Mouse (Mus musculus) mesoderm, embryonic 11.5 days (tissue): ENCODE results near the gene Mettl24.
"Not testable (repeated sequence)": the region's sequence is repeated elsewhere in the genome, so short reads cannot be mapped to it uniquely, and the experiment has no call there.

Source experiments
- DNase-seq: peaks from one replicate; pipeline ENCODE4 v3.0.0-alpha.2; 2012; ENCODE audit warnings: low read depth, low spot score

The Mettl24 gene

DNA sequence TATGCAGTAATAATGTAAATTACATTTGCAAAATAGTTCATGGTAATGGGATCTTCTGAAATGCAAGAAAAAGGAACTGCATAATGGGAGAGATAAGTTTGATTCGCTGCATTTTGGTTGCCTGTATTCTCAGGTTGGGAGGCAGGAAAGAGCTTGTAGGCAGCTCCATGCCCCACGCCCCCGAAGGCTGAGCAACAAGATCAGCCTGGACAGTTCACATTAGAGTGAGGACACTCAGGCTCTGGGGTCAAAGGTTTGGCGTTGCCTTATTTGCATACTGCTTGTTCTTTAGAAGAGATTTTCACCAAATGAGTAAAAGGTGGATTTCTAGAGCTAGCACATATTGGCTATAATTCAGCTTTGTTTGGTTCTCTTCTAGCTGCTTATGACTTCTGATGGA lies 123.1 kb downstream of the Mettl24 start:
- no peak for DNase-seq

DNA sequence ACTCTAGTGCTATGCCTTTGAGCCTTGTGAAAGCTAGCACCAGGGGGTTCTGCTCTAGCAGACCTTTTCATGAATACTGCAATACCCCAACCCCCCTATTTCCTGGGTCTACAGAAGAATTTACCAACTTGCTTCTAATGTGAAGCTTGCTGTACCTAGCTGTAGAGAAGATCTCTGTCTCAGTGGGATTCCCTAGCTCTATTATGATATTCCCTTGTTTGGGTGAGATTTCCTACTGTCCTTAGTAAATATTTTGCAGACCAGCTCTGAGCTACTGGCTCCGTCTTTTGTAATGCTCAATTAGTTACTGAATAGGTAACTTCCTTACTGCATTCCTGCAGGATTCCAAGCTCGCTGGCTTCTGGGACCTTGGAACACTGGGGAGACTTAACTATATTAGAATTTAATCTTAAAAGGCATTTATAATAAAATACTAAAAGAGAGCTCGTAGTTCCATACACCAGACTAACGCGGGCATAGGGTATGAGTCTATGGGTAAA lies 126.4 kb downstream of the Mettl24 start:
- not testable (repeated sequence) for DNase-seq

DNA sequence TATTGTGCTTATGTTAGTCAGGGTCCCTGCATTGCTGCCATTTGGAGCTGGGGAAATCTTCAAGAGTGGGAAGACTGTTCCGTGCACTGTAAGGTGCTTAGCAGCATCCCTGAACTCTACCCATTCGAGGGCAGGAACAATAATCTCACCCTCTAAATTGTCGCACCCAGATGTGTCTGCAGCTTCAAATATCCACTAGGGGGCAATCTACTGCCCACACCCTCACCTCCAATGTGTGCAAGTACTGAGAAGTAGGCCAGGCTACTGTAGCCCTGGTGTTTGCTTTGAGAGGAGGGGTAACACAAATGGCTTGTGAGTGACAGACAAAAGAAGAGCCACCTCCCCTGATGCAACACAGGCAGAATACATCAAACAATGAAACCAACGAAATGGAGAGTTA lies 130.5 kb downstream of the Mettl24 start:
- DNase-seq: no peak

DNA sequence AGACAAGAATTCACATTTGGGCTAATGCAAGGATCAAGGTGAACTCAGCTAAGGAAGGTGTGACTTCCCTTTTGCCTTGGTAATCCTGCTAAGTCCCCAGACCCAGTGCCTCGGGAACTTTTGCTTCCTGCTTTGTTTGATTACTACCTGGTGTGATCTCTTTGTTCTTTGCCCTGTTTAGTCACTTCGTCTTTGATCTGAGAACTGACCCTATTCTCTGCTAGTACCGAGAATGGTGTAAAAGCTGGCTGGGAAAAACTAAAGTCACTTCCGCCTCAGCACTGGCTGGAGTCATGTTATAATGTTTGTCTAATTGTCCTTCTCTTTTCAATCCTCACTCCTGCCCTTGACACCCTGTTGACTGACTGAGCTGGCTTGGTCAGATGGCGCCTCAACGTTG lies 133.4 kb downstream of the Mettl24 start:
- no peak for DNase-seq

DNA sequence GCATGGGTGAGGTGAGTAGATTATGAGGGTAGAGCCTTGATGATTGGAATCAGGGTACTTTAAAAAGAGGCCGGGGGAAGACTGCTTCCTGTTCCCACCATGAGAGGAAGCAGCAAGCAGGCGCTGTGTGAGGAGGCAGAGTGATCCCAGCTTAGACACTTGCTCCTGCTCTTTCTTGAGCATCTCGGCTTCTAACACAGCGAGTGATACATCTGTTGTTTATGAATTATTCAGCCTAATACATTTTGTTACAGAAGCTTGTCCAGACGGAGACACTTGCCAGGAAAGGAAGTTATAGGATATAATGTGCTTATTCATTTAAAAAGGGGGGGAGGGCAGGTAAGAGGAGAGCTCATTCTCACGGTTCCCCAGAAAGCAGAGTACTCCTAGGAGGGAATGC lies 142.9 kb downstream of the Mettl24 start:
- no peak for DNase-seq

DNA sequence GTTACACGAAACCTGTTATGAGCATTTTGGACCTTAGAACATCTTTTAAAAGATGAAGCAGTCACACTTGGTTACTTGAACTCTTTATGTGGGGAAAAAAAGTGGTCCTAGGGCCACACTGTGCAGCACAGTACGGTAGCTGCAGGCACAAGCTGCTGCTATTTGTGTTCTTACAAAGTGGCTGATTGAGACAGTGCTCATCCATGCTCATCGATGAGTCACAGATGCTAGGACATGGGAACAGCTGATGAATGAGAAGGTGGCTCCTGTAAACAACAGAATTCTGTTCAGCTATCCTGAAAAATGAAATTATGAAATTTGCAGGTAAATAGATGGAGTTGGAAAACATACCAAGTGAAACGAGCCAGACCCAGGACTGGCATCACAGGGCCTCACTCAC lies 144.6 kb downstream of the Mettl24 start:
- no peak for DNase-seq

DNA sequence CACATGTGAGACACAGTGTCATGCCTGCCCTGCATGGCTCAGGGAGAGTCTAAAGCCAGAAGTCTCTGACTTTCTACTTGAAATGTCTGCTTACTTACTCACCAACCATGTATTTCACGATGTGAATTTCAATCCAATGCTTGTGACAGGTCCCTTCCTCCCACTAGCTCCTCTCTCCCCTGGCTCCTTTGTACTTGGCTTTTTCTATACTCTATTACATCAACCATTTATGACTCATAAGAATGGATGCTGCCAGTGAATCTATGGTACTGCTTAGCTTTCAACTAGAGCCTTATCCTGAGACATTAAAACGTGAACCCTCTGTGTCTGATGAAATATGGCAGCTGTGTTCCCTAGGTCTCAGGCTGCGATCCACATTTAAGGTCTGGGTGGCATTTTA lies 147.2 kb downstream of the Mettl24 start:
- no peak for DNase-seq

DNA sequence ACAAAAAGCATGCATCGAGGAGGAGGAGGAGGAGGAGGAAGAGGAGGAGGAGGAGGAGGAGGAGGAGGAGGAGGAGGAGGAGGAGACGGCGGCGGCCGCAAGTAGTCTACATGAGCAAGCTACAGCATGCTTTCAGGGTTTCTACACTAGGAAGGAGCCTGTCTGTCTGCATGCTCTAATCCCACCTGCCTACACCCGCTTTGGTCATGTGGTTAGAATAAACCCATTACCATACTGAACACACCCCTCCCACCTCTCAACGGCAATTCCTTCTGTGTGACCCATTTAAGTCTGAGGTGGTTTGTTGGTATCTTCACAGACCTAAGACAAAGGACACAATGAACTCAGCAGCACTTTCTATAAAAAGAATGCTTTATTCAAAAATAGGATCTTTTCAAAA lies 148.2 kb downstream of the Mettl24 start:
- DNase-seq: no peak

DNA sequence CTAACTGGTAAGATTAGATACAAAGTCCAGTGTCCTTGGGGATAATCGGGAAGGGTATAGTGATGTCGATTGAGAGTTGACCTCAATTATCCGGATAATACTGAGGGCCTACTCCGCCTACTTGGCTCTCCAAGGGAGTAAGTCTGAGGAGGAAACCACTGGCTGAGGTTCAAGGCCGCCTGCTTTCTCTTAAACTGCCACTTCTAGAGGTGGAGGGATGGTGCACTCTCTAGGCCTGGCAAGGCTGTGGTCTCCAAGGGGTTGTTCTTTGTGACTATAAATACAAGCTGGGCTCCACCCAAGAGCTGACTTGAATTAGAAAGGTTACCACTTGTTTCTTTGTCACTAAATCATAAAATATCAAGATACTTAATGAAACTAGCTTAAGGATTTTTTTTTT lies 157.0 kb downstream of the Mettl24 start:
- DNase-seq: no peak

DNA sequence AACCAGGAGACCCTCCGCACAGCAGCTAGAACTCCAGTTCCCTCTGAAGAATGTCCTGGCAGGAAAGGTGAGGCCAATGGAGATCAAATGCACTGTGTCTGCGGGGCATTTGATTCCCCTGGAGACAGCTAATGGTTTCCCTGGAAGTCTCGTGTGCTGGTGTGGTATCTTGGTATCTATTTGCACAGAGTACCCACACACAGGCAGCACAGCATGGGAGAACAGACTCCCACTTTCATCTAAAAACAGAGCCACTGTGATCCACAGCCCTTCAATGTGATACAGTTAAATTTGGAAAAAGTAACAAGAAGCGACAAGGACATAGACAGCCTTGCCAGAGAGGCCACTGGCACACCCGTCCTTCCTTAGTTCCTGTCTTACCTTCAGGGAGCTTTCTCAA lies 160.8 kb downstream of the Mettl24 start:
- DNase-seq: no peak

DNA sequence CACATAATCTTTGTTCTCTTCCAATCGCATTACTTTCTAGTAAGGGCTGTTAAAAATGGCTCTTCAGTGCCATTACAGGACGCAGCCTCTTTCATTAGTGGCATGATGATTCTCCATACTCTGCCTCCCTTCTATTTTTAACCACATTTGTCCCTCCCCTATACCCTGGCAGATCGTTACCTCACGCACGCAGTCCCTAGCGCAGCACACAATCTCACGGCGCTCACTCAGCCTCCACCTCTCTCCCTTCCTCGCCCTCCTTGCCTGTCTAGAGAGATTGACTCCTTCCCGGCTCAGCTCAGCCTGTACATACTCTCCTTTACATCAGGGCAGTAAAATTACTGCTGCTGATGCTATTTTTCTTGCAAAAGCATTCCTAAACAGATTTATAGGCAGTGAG lies 161.5 kb downstream of the Mettl24 start:
- no peak for DNase-seq

DNA sequence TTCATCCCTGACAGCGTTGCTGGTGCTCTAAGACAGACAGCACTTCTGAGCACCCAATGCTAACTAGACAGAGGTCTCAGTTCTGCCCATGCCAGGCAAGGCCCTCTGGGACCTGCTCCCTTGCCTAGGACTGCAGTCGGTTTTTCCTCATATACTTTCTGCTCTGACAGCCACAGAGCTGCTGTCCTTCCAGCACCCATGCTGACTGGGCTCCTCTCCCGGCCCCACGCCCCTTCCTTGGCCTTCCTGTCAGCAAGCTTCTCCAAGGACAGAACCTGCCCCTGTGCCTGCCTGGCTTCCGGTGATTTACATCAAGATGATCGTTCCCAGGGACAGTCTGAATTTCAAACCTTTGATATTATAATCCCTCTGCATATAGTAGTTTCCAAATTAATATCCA lies 162.5 kb downstream of the Mettl24 start:
- DNase-seq: no peak

DNA sequence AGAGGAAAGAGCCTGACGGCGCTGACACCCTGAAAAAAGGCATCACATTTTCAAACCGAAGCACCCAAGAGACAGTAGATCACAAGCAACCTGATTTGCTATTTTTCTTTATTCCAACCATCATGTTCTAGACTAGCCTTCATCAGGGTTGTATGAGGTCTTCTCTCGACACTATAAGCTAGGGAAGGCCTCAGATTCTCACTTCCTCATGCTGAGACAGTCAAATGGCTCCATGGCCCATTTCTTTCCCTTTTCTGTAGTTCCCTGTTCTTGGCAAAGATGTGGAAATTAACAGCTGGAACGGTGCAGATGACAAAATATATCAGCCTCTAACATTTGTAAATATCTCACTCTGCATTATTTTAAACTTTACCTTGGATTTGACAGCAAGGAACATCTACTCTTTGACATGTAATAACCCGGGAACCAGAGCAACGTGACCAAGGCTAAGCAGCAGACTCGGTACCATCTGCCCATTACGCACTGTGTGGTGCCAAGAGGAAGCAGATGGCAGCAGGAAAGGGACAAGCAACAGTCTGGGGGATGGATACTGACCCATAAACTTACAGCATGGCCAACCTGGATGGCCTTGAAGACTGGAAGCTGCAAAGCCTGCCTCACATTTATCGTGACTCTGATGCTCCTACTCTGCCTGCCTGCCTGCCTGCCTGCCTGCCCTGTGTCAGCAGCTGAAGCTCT lies 164.2 kb downstream of the Mettl24 start:
- no peak for DNase-seq

DNA sequence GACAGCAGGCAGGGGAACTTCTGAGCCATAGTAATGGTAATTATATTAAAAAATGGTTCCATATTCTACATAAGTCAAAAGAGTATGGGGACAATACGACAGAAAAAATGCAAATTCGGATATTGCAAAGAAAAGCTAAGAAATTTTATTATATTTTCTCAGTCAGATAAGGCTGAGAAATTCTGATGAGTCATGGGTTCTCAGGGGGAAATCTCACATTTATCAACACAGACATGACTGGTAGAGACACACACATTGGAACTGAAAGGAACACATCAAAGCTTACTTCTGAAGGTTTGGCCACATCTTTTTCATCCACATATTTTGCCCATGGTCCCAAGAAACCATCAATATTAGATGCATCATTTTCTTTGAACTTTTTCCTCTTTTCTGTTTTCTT lies 167.6 kb downstream of the Mettl24 start:
- DNase-seq: no peak

DNA sequence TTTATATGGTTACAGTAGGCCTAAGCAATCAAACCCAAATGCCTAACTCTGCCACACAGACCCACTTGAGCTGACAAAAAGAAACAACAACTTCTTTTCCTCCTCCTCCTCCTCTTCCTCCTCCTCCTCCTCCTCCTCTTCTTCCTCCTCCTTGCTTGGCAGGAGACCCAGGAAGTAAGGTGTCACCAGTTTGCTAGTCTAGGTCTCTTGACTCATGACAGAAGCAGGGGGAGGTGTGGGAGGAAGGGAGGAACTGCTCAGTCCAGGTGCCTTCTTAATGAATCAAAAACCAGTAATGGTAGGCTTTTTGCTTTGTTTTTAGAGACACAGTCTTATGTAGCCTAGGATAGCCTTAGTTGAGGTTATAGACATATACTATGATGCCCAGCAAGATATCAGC lies 168.1 kb downstream of the Mettl24 start:
- no peak for DNase-seq

DNA sequence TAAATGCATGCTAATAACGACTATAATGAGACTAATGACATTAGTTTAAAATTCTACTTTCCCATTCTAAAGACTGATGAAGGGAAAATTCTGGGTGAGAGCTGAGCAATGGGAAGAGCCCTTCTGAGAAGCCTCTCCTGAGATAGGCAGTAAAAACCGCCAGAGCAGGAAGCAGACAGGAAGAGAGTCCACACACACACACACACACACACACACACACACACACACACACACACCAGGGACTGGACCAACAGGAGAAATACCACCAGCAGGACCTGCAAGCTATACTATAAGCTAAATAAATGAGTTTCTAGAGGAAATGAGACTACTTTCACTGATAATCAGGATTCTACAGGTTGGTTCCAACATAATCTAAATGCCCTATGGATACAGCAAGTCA lies 172.5 kb downstream of the Mettl24 start:
- DNase-seq: no peak

DNA sequence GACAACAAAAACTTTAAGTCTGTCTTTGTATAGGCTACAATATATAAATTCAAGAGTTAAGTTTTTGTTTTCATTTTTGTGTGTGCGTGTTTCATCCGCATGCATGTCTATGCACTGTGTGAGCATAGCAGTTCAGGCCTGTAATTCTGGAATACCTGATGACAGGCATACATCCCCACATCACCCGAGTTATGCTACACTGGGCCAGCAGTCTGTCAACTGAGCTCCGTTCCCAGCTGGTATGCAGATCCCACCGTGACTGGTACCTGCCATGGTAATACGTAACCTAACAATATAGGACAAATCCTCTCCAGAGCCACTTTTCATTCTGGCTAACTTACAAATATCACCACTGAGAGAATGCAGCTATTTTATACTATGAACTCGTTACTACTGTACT lies 173.6 kb downstream of the Mettl24 start:
- DNase-seq: no peak

DNA sequence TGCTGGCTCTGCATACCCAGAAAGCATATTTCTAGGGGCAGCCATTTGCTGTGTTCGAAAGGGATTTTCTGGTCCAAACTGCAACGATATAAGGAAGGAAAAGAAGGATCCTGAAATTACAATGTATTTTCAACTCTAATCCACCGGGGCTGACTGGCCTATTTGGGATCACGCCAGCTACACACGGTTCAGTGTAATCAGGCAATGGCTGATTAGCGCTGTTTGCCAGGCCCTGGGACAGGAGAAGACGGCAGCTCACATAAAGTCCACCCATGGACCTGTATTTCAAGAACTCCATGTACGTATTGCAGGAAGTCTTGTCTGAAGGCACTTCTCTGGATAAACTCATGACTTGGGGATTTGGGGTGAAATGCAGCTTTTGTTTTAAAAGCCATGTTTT lies 174.5 kb downstream of the Mettl24 start:
- DNase-seq: no peak
